Mouse (Mus musculus) ovary, adult 10 weeks (tissue): ENCODE data around the gene Rbm8a. TPM values are rescaled to one million over a fixed set of nuclear protein-coding genes. Genes with fewer than 3 reads are reported as not detected.

Source experiments
- polyA plus RNA-seq: library from polyadenylated mRNA; stranded (reverse); fragments of 350-450 nt; fragmentation: Illumina TruSeq; extraction: RNeasy Lipid Tissue Mini Kit (QIAGEN cat#74804); gene quantifications from one replicate; pipeline ENCODE4 v1.2.3, GENCODE M21; 2014

Gene Rbm8a
- polyA plus RNA-seq = 56.2 TPM

GRCm38 (mm10) chr3:96629729-96630600 lies at the start of gene Rbm8a:
Rbm8a (plus strand) TSS chr3:96629933.

GRCm38 (mm10) chr3:96593790-96594560 lies 35.8 kb upstream of the Rbm8a start, which contains the start of gene Polr3gl:
Polr3gl (minus strand) TSS chr3:96594181.

GRCm38 (mm10) chr3:96596228-96596707 lies 33.5 kb upstream of the Rbm8a start, which contains the start of gene Ankrd34a:
Ankrd34a (plus strand) TSS chr3:96596636.

GRCm38 (mm10) chr3:96600639-96601250 lies 29.0 kb upstream of the Rbm8a start, which contains the start of gene Lix1l:
Lix1l (plus strand) TSS chr3:96601149.

GRCm38 (mm10) chr3:96634928-96635879 lies 5.5 kb downstream of the Rbm8a start, which contains the start of the genes Pex11b and Gm42957:
Pex11b (plus strand) TSS chr3:96635376.
Gm42957 (plus strand) TSS chr3:96635474.

GRCm38 (mm10) chr3:96645018-96645649 lies 15.4 kb downstream of the Rbm8a start, which contains the start of gene Itga10:
Itga10 (plus strand) TSS chr3:96645584.

GRCm38 (mm10) chr3:96669727-96670468 lies 40.2 kb downstream of the Rbm8a start, which contains the start of gene Ankrd35:
Ankrd35 (plus strand) TSS chr3:96670131.

Other genes starting within 250 kb of the Rbm8a start
- gene BC107364, start 177.6 kb upstream of the Rbm8a start, polyA plus RNA-seq = not detected
- 0.29 TPM for gene Hfe2, start 104.8 kb upstream of the Rbm8a start, polyA plus RNA-seq
- 596 TPM for gene Txnip, start 72.0 kb upstream of the Rbm8a start, polyA plus RNA-seq
- not detected for gene Gm16253, start 52.9 kb upstream of the Rbm8a start, polyA plus RNA-seq
- gene Polr3gl, start 35.8 kb upstream of the Rbm8a start, polyA plus RNA-seq = 90.1 TPM
- gene Ankrd34a, start 33.3 kb upstream of the Rbm8a start, polyA plus RNA-seq = not detected
- gene Lix1l, start 28.8 kb upstream of the Rbm8a start, polyA plus RNA-seq = 92.1 TPM
- gene Pex11b, start 5.4 kb downstream of the Rbm8a start, polyA plus RNA-seq = 19.8 TPM
- not detected for gene Gm42957, start 5.5 kb downstream of the Rbm8a start, polyA plus RNA-seq
- gene Itga10, start 15.7 kb downstream of the Rbm8a start, polyA plus RNA-seq = 0.54 TPM
- 1.1 TPM for gene Ankrd35, start 40.2 kb downstream of the Rbm8a start, polyA plus RNA-seq
- 5.3 TPM for gene Pias3, start 66.5 kb downstream of the Rbm8a start, polyA plus RNA-seq
- gene Nudt17, start 78.6 kb downstream of the Rbm8a start, polyA plus RNA-seq = not detected
- 19.1 TPM for gene Polr3c, start 97.7 kb downstream of the Rbm8a start, polyA plus RNA-seq
- gene Rnf115, start 97.7 kb downstream of the Rbm8a start, polyA plus RNA-seq = 114 TPM
- gene Pdzk1, start 199.4 kb downstream of the Rbm8a start, polyA plus RNA-seq = 1.5 TPM
- 2.3 TPM for gene Cd160, start 199.4 kb downstream of the Rbm8a start, polyA plus RNA-seq